In genomic region chr2:75152477-75152990, GRCm38 (mm10) we compare ENCODE assay signal across 8 mouse cellular contexts.
DNase-seq lines count a peak whose midpoint lies in the region; ATAC-seq and TF ChIP-seq lines count a peak whose summit lies in the region.
"Had no signal": no experiment of that assay in that cellular context is flagged by ENCODE, and none has a peak within 500 bp of the region (broad histone marks: within the 10 kb centered on the region; RNA-seq: fewer than 3 reads in every experiment).

No protein-coding gene starts in this region.

- H3K36me3 ChIP-seq in kidney, postnatal 0 days (ENCODE audit: insufficient read depth, low read length) = no peaks in the 10 kb centered on the region
- no peaks in the 10 kb centered on the region for H3K36me3 ChIP-seq in kidney, embryonic 15.5 days
- H3K36me3 ChIP-seq in splenic B cell, adult 2 months (ENCODE audit: control insufficient read depth, insufficient read depth, low read length, poor library complexity, severe bottlenecking) = no peaks in the 10 kb centered on the region

- no peaks in the 10 kb centered on the region for H3K27me3 ChIP-seq in kidney, postnatal 0 days (ENCODE audit: insufficient read depth, low read length)
- no peaks in the 10 kb centered on the region; the same call in 1 of the 2 replicates for H3K27me3 ChIP-seq in kidney, embryonic 15.5 days
- H3K27me3 ChIP-seq in splenic B cell, adult 2 months (ENCODE audit: control insufficient read depth, insufficient read depth, low read length, poor library complexity, severe bottlenecking) = peaks cover 1% of the 10 kb centered on the region; the same call in 1 of the 2 replicates

- TF ChIP-seq CTCF in kidney, postnatal 0 days (IDR thresholded peaks at IDR 0.05; ENCODE audit: low read depth) = peak; percentile 82

- no peak overlapping the region for H3K4me2 ChIP-seq in kidney, postnatal 0 days (ENCODE audit: low read length)
- H3K4me2 ChIP-seq in kidney, embryonic 15.5 days = no peak overlapping the region

- H3K4me3 ChIP-seq in kidney, postnatal 0 days (replicated peaks; ENCODE audit: low read depth, low read length) = no peak overlapping the region
- no peak overlapping the region for H3K4me3 ChIP-seq in kidney, embryonic 15.5 days (replicated peaks)
- H3K4me3 ChIP-seq: megakaryocyte, embryonic 14.5 days had no signal

- no peak for ATAC-seq in kidney, postnatal 0 days (replicated peaks; ENCODE audit: low FRiP score, low read depth)
- no peak for ATAC-seq in kidney, embryonic 15.5 days (replicated peaks; ENCODE audit: low FRiP score)

- peak; percentile 76 for DNase-seq in kidney, postnatal 0 days (ENCODE audit: low spot score)
- DNase-seq in ES-CJ7 (ENCODE audit: low read depth, low spot score) = peak; percentile 85
- DNase-seq in adrenal gland, postnatal 10 days = peak; percentile 52
- DNase-seq in kidney, postnatal 14 days = peak; percentile 40
- DNase-seq in splenic B cell, adult 2 months (ENCODE audit: low read depth, low spot score) = peak; percentile 39
- DNase-seq in frontal cortex, adult 2 months (ENCODE audit: extremely low spot score in 1 of 2, low spot score in 1 of 2) = no peak

- no peaks in the 10 kb centered on the region for H3K9me3 ChIP-seq in kidney, postnatal 0 days (replicated peaks; ENCODE audit: low read length)
- H3K9me3 ChIP-seq in kidney, embryonic 15.5 days (replicated peaks) = no peaks in the 10 kb centered on the region
- H3K9me3 ChIP-seq: megakaryocyte, embryonic 14.5 days had no signal

- H3K27ac ChIP-seq in kidney, postnatal 0 days = no peak overlapping the region
- H3K27ac ChIP-seq in kidney, embryonic 15.5 days = no peak overlapping the region

- WGBS in kidney, postnatal 0 days = 36% methylated on average over 6 of the region's 6 CpGs
- 40% methylated on average over 6 of the region's 6 CpGs for WGBS in kidney, embryonic 15.5 days

- H3K9ac ChIP-seq in kidney, postnatal 0 days (ENCODE audit: low read depth, low read length) = no peak overlapping the region
- no peak overlapping the region for H3K9ac ChIP-seq in kidney, embryonic 15.5 days

- no peaks in the 10 kb centered on the region for H3K4me1 ChIP-seq in kidney, postnatal 0 days (replicated peaks; ENCODE audit: insufficient read depth, low read length)
- peaks cover 30% of the 10 kb centered on the region for H3K4me1 ChIP-seq in kidney, embryonic 15.5 days
- H3K4me1 ChIP-seq: megakaryocyte, embryonic 14.5 days had no signal

Comparison
In these comparisons a context has a peak if more than half of its experiments do, and no peak if none do; other contexts are left out.
1. DNase-seq: peak in kidney, postnatal 0 days (single experiment), ES-CJ7 (single experiment), adrenal gland, postnatal 10 days (single experiment), kidney, postnatal 14 days (single experiment) and splenic B cell, adult 2 months (single experiment); none in frontal cortex, adult 2 months (0 of 2).